Mouse (Mus musculus) retina, adult 2 months (tissue): ENCODE results near the gene Gm2696.
"Not testable (repeated sequence)": the region's sequence is repeated elsewhere in the genome, so short reads cannot be mapped to it uniquely, and the experiment has no call there.

ENCODE experiments used
- DNase-seq: peaks from one replicate; pipeline ENCODE4 v3.0.0-alpha.2; 2012; ENCODE audit warnings: low read depth, low spot score

Gene Gm2696

DNA sequence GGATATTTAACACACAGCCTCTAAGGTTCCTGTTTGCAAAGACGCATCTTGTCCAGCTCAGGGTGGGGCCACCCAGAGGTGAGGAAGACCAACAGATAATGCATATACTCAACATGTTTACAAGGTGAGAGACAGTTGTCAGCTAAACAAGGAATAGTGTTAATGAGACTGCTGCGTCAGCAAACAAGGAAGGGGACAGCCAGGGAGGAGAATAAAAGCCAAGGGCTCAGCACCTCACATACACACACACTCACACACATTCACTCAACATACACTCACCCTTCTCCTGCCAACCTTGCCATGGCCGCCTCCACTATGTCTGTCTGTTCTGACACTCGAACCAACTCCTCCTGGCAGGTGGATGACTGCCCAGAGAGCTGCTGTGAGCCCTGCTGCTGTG is at the start of gene Gm2696:
TSS of gene Gm2696 (plus strand) at position 301 of the 400 bp plus-strand sequence.
- DNase-seq: no peak

GRCm38 (mm10) chr10:77769727-77770126 is 44.8 kb upstream of the Gm2696 start:
- DNase-seq: no peak

- not testable (repeated sequence) for DNase-seq
Observed at GRCm38 (mm10) chr10:77771225-77771624, 43.3 kb upstream of the Gm2696 start, which contains the start of gene Gm3238. Gene Gm3238, minus strand, starts transcription at chr10:77771325.

- not testable (repeated sequence) for DNase-seq
Observed at GRCm38 (mm10) chr10:77772142-77772541, 42.3 kb upstream of the Gm2696 start.

DNA sequence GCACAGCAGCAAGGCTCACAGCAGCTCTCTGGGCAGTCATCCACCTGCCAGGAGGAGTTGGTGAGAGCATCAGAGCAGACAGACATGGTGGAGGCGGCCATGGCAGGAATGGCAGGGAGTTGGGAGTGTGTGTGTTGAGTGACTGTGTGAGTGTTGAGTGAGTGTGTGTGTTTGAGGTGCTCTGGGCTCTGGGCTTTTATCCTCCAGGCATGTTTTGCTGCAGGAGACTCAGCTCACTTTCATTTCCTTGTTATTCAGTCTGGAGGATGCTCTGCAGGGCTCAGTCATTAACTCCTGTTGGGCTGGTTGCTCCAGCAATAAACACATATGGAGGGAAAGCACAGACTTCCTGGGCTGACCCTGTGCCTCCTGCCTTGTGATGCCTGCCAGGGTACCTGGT is 37.6 kb upstream of the Gm2696 start, which contains the start of gene Gm7138:
TSS of gene Gm7138 (minus strand) at position 101 of the 400 bp plus-strand sequence.
- DNase-seq: not testable (repeated sequence)

DNA sequence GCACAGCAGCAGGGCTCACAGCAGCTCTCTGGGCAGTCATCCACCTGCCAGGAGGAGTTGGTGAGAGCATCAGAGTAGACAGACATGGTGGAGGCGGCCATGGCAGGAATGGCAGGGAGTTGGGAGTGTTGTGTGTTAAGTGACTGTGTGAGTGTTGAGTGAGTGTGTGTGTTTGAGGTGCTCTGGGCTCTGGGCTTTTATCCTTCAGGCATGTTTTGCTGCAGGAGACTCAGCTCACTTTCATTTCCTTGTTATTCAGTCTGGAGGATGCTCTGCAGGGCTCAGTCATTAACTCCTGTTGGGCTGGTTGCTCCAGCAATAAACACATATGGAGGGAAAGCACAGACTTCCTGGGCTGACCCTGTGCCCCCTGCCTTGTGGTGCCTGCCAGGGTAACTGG is 32.0 kb upstream of the Gm2696 start, which contains the start of gene Gm3250:
TSS of gene Gm3250 (minus strand) at position 101 of the 400 bp plus-strand sequence.
- DNase-seq: not testable (repeated sequence)

DNA sequence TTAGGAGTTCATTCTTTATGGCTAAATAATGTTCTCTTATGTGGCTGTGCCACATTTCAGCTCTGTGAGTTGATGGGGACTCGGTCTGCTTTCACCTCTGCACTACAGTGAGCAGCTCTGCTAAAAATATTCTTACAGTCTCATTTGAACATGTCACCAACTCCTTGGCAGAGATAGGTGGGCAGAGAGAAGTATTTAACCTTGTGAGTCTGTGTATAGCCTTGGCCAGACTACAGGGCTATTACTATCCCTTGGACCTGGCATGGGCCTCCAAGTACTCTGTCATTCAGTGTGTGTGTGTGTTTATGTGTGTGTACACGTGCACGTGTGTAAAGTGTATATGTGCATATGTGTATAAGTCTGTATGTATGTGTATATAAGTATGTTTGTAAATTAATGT is 31.1 kb upstream of the Gm2696 start:
- not testable (repeated sequence) for DNase-seq

GRCm38 (mm10) chr10:77787876-77788275 is 26.6 kb upstream of the Gm2696 start, which contains the start of gene Gm7137:
Gene Gm7137, minus strand, starts transcription at chr10:77788200.
- DNase-seq: not testable (repeated sequence)

- DNase-seq: no peak
Observed at GRCm38 (mm10) chr10:77788621-77789020, 25.9 kb upstream of the Gm2696 start.

- no peak for DNase-seq
Observed at GRCm38 (mm10) chr10:77794976-77795375, 19.5 kb upstream of the Gm2696 start, which contains the start of gene Gm9639. Gene Gm9639, minus strand, starts transcription at chr10:77795076.

- DNase-seq: no peak
Observed at GRCm38 (mm10) chr10:77797677-77798076, 16.8 kb upstream of the Gm2696 start.

- DNase-seq: not testable (repeated sequence)
Observed at GRCm38 (mm10) chr10:77798164-77798920, 16.1 kb upstream of the Gm2696 start.

GRCm38 (mm10) chr10:77798921-77799508 is 15.5 kb upstream of the Gm2696 start, which contains the start of gene Gm19668:
Gene Gm19668, minus strand, starts transcription at chr10:77799133.
- DNase-seq: no peak

DNA sequence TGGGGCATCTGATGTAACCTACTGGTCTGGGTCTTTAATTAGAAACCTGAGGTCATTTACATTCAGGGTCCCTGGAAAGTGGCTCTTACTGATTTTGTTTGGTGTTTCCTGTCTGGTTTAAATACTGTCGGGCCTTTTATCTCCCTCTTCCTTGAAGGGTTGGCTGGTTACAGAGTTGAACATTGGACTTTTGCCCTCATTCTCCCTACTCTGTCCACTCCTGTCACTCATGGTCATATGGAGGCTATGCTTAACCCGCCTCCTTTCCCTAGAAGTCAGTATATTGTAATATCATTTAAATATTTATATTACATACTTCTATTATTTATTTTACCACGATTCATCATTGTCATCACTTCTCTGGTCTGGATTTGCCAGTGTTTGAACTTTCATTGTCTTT is 10.4 kb upstream of the Gm2696 start:
- DNase-seq: no peak

- DNase-seq: no peak
Observed at GRCm38 (mm10) chr10:77811743-77812142, 2.7 kb upstream of the Gm2696 start, which contains the start of gene Gm9507. Gene Gm9507, minus strand, starts transcription at chr10:77811843.

GRCm38 (mm10) chr10:77815514-77815913 is 1.0 kb downstream of the Gm2696 start:
- DNase-seq: no peak

GRCm38 (mm10) chr10:77818523-77818922 is 4.0 kb downstream of the Gm2696 start:
- no peak for DNase-seq

DNA sequence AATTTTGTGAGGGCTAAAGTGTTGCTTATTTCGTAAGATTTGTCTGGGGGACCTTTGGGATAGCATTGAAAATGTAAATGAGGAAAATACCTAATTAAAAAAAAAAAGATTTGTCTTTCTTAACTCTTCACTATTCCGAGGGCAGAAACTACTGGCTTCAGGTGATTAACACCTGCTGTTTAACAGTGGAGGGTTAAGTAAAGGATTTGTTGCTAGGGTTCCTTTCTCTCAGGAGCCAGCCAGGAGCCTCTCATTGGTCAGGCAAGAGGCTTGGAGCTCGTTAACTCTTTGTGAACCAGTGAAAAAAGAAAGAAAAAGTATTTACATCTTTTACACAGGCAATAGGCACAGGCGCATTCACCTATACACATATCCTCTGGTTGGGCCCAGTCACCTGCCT is 4.7 kb downstream of the Gm2696 start:
- no peak for DNase-seq

GRCm38 (mm10) chr10:77826951-77827350 is 12.5 kb downstream of the Gm2696 start, which contains the start of gene Krtap10-4:
Gene Krtap10-4, minus strand, starts transcription at chr10:77827095.
- no peak for DNase-seq

DNA sequence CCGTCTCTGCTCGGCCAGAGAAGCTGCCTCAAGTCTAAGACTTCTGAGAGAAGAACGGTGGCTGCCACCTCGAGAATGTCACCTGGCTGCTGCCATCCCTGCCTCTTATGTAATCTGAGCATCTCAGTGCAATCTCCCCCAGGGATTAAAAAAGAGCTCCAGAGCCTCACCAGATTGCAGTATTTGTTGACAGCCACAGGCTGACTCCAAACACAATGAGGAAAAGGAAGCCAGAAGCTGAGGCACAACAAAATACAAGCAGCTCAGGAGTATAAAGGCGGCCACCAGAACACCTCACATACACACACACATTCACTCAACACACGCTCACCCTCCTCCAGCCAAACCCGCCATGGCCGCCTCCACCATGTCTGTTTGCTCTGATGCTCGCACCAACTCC is 21.2 kb downstream of the Gm2696 start, which contains the start of gene Krtap10-10:
TSS of gene Krtap10-10 (plus strand) at position 301 of the 400 bp plus-strand sequence.
- no peak for DNase-seq

DNA sequence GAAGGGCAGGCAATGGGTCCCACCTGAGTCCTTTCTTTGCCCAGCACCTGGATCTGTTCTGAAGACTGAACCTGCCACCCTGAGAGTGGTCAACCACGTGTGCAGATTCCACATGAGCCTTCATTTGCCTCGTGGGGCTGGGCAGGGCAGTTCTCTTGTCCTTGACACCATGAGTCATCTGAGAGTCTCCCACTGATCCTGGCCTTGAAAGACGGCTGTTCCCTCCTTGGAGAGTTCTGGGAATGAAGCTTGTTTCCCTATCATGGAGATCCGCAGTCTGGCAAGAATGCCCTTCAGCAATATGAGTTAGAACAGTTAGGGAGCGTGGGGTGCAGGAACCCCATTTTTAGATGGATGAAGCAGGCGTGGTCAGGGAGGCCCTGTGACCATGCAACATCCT is 24.5 kb downstream of the Gm2696 start:
- no peak for DNase-seq

DNA sequence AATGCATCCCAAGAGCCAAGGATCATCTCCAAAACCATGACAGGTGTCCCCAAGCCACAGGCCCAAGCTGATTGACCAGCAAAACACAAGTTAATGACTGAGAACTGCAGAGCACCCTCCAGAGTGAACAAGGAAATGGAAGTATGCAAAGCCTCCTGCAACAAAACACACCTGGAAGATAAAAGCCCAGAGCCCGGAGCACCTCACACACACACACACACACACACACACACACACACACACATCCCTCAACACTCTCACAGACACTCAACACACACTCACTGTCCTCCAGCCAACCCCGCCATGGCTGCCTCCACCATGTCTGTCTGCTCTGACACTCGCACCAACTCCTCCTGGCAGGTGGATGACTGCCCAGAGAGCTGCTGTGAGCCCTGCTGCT is 32.0 kb downstream of the Gm2696 start, which contains the start of gene Gm36176:
TSS of gene Gm36176 (plus strand) at position 301 of the 400 bp plus-strand sequence.
- DNase-seq: no peak
